Mouse (Mus musculus) G1E (cell line): Measurements from ENCODE around the gene 1700029P11Rik.

Experiments
- CTCF ChIP-seq: IDR thresholded peaks from 2 replicates; pipeline ENCODE4 v1.5.1; 2012; ENCODE audit warnings: low read depth, low read length, inconsistent platforms, mixed read lengths
- GATA2 ChIP-seq: IDR thresholded peaks from 2 replicates; pipeline ENCODE4 v1.6.1; 2012; ENCODE audit warnings: low read depth, low read length, inconsistent platforms, borderline replicate concordance
- TAL1 ChIP-seq: conservative IDR thresholded peaks from 2 replicates; pipeline ENCODE4 v1.6.1; 2012; ENCODE audit warnings: low read depth, low read length, inconsistent platforms, mixed read lengths

- no peak for TF ChIP-seq CTCF
- no peak for TF ChIP-seq TAL1
- TF ChIP-seq GATA2, result no peak
These were observed 21.4 kb upstream of the 1700029P11Rik start for GRCm38 (mm10) chr15:81958906-81959305.
